Mouse (Mus musculus) MEL (cell line): Measurements from ENCODE around the gene Clpp. TPM values are rescaled to one million over a fixed set of nuclear protein-coding genes. Genes with fewer than 3 reads are reported as not detected.

Experiments used
- DNase-seq: peaks from one replicate; pipeline ENCODE4 v3.0.0; 2011; ENCODE audit warnings: low read depth, low spot score
- H3K27ac ChIP-seq: 2 replicates; pipeline ENCODE4 v1.5.1; 2012; ENCODE audit warnings: low read depth, mild to moderate bottlenecking, control low read depth, low read length, moderate library complexity; ENCODE audit not compliant: control insufficient read depth
- H3K27me3 ChIP-seq, 2 experiments: fragments of 150-350 bp in 1 of 2; sonication (generic) in 1 of 2; 2 replicates each; pipeline ENCODE4 v1.6.1; 2012; ENCODE audit warnings: low read length in 2 of 2, mild to moderate bottlenecking in 2 of 2, improper control_type of control experiment in 1 of 2, moderate library complexity in 1 of 2; ENCODE audit not compliant: insufficient read depth in 2 of 2, control insufficient read depth in 1 of 2
- H3K36me3 ChIP-seq, 2 experiments: 2 replicates each; pipeline ENCODE4 v1.6.1; 2012 to 2014; ENCODE audit warnings: low read length in 2 of 2, improper control_type of control experiment in 1 of 2, inconsistent platforms in 1 of 2, mild to moderate bottlenecking in 1 of 2; ENCODE audit not compliant: insufficient read depth in 2 of 2, control insufficient read depth in 1 of 2
- H3K4me1 ChIP-seq, 2 experiments: fragments of 150-350 bp in 1 of 2; sonication (generic) in 1 of 2; 2 replicates each; pipeline ENCODE4 v1.6.1; 2012; ENCODE audit warnings: low read length in 2 of 2, improper control_type of control experiment in 1 of 2, mild to moderate bottlenecking in 1 of 2; ENCODE audit not compliant: insufficient read depth in 2 of 2, control insufficient read depth in 1 of 2
- H3K4me3 ChIP-seq, 2 experiments: fragments of 150-350 bp in 1 of 2; sonication (generic) in 1 of 2; 2 replicates each; pipeline ENCODE4 v1.5.1; 2012; ENCODE audit warnings: low read depth in 2 of 2, low read length in 2 of 2, mild to moderate bottlenecking in 2 of 2, moderate library complexity in 2 of 2, control low read depth in 1 of 2, improper control_type of control experiment in 1 of 2; ENCODE audit not compliant: control insufficient read depth in 1 of 2, insufficient read depth in 1 of 2
- H3K79me2 ChIP-seq: 2 replicates; pipeline ENCODE4 v1.6.1; 2012; ENCODE audit warnings: mild to moderate bottlenecking, low read length, moderate library complexity; ENCODE audit not compliant: control insufficient read depth, poor library complexity, insufficient read depth
- H3K9ac ChIP-seq: 2 replicates; pipeline ENCODE4 v1.6.1; 2012; ENCODE audit warnings: low read depth, mild to moderate bottlenecking, control low read depth, low read length, moderate library complexity; ENCODE audit not compliant: control insufficient read depth, poor library complexity, severe bottlenecking
- H3K9me3 ChIP-seq: fragments of 150-350 bp; sonication (generic); replicated peaks from 2 replicates; pipeline ENCODE4 v1.6.1; 2012; ENCODE audit warnings: mild to moderate bottlenecking, low read length, improper control_type of control experiment, moderate library complexity; ENCODE audit not compliant: insufficient read depth
- BHLHE40 ChIP-seq: IDR thresholded peaks from 2 replicates; pipeline ENCODE4 v1.6.1; 2012; ENCODE audit warnings: low read depth, mild to moderate bottlenecking, inconsistent platforms, low read length, improper control_type of control experiment, borderline replicate concordance
- CHD1 ChIP-seq: IDR thresholded peaks from 2 replicates; pipeline ENCODE4 v1.6.1; 2012; ENCODE audit warnings: low read depth, mild to moderate bottlenecking, inconsistent platforms, low read length, improper control_type of control experiment
- CHD2 ChIP-seq: IDR thresholded peaks from 2 replicates; pipeline ENCODE4 v1.6.1; 2011; ENCODE audit warnings: low read length, improper control_type of control experiment
- CTCF ChIP-seq, 3 experiments: IDR thresholded peaks in 2 of 3; conservative IDR thresholded peaks in 1 of 3; 2 replicates each; pipeline ENCODE4 v1.5.1; 2011 to 2012; ENCODE audit warnings: low read length in 3 of 3, low read depth in 2 of 3, mild to moderate bottlenecking in 2 of 3, improper control_type of control experiment in 1 of 3, inconsistent platforms in 1 of 3, mixed read lengths in 1 of 3, moderate library complexity in 1 of 3; ENCODE audit not compliant: control insufficient read depth in 1 of 3, insufficient read depth in 1 of 3, poor library complexity in 1 of 3, severe bottlenecking in 1 of 3
- E2F4 ChIP-seq: IDR thresholded peaks from 2 replicates; pipeline ENCODE4 v1.6.1; 2011; ENCODE audit warnings: low read depth, low read length, improper control_type of control experiment, borderline replicate concordance
- EP300 ChIP-seq, 2 experiments: IDR thresholded peaks; 2 replicates each; pipeline ENCODE4 v1.6.1; 2011; ENCODE audit warnings: improper control_type of control experiment in 2 of 2, low read length in 2 of 2, low read depth in 1 of 2, mild to moderate bottlenecking in 1 of 2
- ETS1 ChIP-seq: IDR thresholded peaks from 2 replicates; pipeline ENCODE4 v1.6.1; 2012; ENCODE audit warnings: low read depth, mild to moderate bottlenecking, inconsistent platforms, low read length, improper control_type of control experiment, moderate library complexity
- MAX ChIP-seq: IDR thresholded peaks from 2 replicates; pipeline ENCODE4 v1.6.1; 2011; ENCODE audit warnings: low read length, improper control_type of control experiment
- MAZ ChIP-seq: IDR thresholded peaks from 2 replicates; pipeline ENCODE4 v1.6.1; 2012; ENCODE audit warnings: low read depth, mild to moderate bottlenecking, inconsistent platforms, low read length, improper control_type of control experiment
- MEF2A ChIP-seq: IDR thresholded peaks from 2 replicates; pipeline ENCODE4 v1.6.1; 2014; ENCODE audit warnings: low read depth, mild to moderate bottlenecking, inconsistent platforms, low read length, improper control_type of control experiment; ENCODE audit not compliant: poor library complexity, insufficient replicate concordance, severe bottlenecking; ENCODE audit errors: extremely low read depth
- MYC ChIP-seq: IDR thresholded peaks from 2 replicates; pipeline ENCODE4 v1.6.1; 2011; ENCODE audit warnings: low read depth, mild to moderate bottlenecking, low read length, improper control_type of control experiment, moderate library complexity
- NELFE ChIP-seq: IDR thresholded peaks from 2 replicates; pipeline ENCODE4 v1.6.1; 2011; ENCODE audit warnings: low read depth, low read length, improper control_type of control experiment
- NRF1 ChIP-seq: IDR thresholded peaks from 2 replicates; pipeline ENCODE4 v1.6.1; 2014; ENCODE audit warnings: low read depth, mild to moderate bottlenecking, inconsistent platforms, low read length, improper control_type of control experiment, moderate library complexity; ENCODE audit not compliant: poor library complexity, insufficient read depth, severe bottlenecking
- POLR2AphosphoS2 ChIP-seq: IDR thresholded peaks from 2 replicates; pipeline ENCODE4 v1.6.1; 2011; ENCODE audit warnings: low read length, improper control_type of control experiment
- RAD21 ChIP-seq: IDR thresholded peaks from 2 replicates; pipeline ENCODE4 v1.6.1; 2011; ENCODE audit warnings: mild to moderate bottlenecking, low read depth, low read length, improper control_type of control experiment
- RCOR1 ChIP-seq: IDR thresholded peaks from 2 replicates; pipeline ENCODE4 v1.6.1; 2012; ENCODE audit warnings: low read depth, mild to moderate bottlenecking, inconsistent platforms, low read length, improper control_type of control experiment
- SIN3A ChIP-seq: IDR thresholded peaks from 2 replicates; pipeline ENCODE4 v1.6.1; 2012; ENCODE audit warnings: low read length, improper control_type of control experiment, inconsistent platforms
- TAL1 ChIP-seq: IDR thresholded peaks from 2 replicates; pipeline ENCODE4 v1.6.1; 2012; ENCODE audit warnings: mild to moderate bottlenecking, inconsistent platforms, low read length, moderate library complexity, mixed read lengths
- TBP ChIP-seq: IDR thresholded peaks from 2 replicates; pipeline ENCODE4 v1.8.0; 2011; ENCODE audit warnings: low read depth, low read length, improper control_type of control experiment
- USF1 ChIP-seq: IDR thresholded peaks from 2 replicates; pipeline ENCODE4 v1.6.1; 2014; ENCODE audit warnings: low read depth, mild to moderate bottlenecking, inconsistent platforms, low read length, improper control_type of control experiment, moderate library complexity
- USF2 ChIP-seq, 2 experiments: IDR thresholded peaks; 2 replicates each; pipeline ENCODE4 v1.6.1; 2011 to 2012; ENCODE audit warnings: improper control_type of control experiment in 2 of 2, low read length in 2 of 2, borderline replicate concordance in 1 of 2, inconsistent platforms in 1 of 2, low read depth in 1 of 2, mild to moderate bottlenecking in 1 of 2; ENCODE audit not compliant: insufficient read depth in 1 of 2
- ZC3H11A ChIP-seq: IDR thresholded peaks from 2 replicates; pipeline ENCODE4 v1.6.1; 2012; ENCODE audit warnings: low read depth, mild to moderate bottlenecking, inconsistent platforms, low read length, improper control_type of control experiment
- ZKSCAN1 ChIP-seq: IDR thresholded peaks from 2 replicates; pipeline ENCODE4 v1.6.1; 2012; ENCODE audit warnings: low read depth, mild to moderate bottlenecking, inconsistent platforms, low read length, improper control_type of control experiment, moderate library complexity
- ZMIZ1 ChIP-seq: IDR thresholded peaks from 2 replicates; pipeline ENCODE4 v1.6.1; 2012; ENCODE audit warnings: low read depth, mild to moderate bottlenecking, inconsistent platforms, low read length, improper control_type of control experiment, moderate library complexity
- polyA plus RNA-seq, 2 experiments: library from polyadenylated mRNA; stranded (reverse) in 1 of 2; unstranded in 1 of 2; fragments of >175 nt in 1 of 2; fragments of >200 nt in 1 of 2; gene quantifications; 2 replicates each; pipeline versions ENCODE4 v1.2.1 to v1.2.4; 2012; ENCODE audit warnings: low replicate concordance in 2 of 2, low read depth in 1 of 2; ENCODE audit not compliant: insufficient read length in 2 of 2, insufficient read depth in 1 of 2, missing spikeins in 1 of 2
- total RNA-seq: library from RNA; depleted of rRNA; stranded (reverse); fragments of 300-350 nt; gene quantifications from 2 replicates; pipeline ENCODE4 v1.2.3, GENCODE M21; 2012

Gene Clpp
- total and polyA plus RNA-seq, 3 experiments: 177 to 178 TPM; not detected in 1

DNA sequence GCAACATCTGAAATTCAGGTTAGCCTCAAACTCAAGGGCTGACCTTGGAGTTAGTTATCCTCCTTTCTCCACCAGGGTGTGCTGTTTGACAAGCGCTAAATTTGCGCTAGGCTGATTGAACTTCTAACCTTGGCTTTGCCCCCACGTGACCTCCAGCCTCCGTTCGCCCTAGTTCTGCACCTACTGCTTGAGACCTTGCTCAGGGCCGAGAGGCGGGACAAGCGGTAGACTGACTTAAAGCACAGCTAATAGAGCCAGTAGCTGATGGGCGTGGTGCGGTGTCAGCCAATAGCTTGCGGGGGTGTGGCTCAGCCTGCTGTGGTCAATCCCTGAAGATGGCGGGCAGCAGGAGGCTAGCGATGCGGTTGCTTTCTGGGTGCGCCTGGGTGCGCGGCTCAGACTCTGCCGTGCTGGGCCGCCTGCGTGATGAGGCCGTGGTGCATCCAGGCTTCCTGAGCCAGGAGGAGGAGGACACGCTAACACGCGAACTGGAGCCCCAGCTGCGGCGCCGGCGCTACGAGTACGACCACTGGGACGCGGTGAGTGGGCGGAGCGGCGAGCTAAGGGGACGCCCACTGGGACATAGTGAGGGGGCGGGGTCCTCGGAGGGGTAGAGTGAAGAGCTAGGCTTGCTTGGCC lies 7.0 kb downstream of the Clpp start, which contains the start of gene Alkbh7 (continued):
- TF ChIP-seq TBP (0 out of 2 replicates have a peak, but pooled peaks have one; percentile 10), CHD1 (no peak), NRF1 (peak; percentile 36; the same call in 1 of the 2 replicates), ZKSCAN1 (no peak; the same call in 1 of the 2 replicates), CHD2 (peak; percentile 71), MEF2A (no peak), EP300 (IDR thresholded peaks at IDR 0.05; ENCODE audit: low read depth in 1 of 2, low read length in 2 of 2) (no peak), E2F4 (no peak), RAD21 (peak; percentile 89), USF1 (peak; percentile 100), CTCF (IDR thresholded peaks at IDR 0.05 in 2 of 3, conservative IDR thresholded peaks at IDR 0.05 in 1 of 3; ENCODE audit: control insufficient read depth in 1 of 3, insufficient read depth in 1 of 3, low read depth in 2 of 3, low read length in 3 of 3, poor library complexity in 1 of 3, severe bottlenecking in 1 of 3) (peak; percentile 51 to 88 (median 79)), ZMIZ1 (peak; percentile 85), ZC3H11A (peak; percentile 72), POLR2AphosphoS2 (peak; percentile 96), BHLHE40 (peak; percentile 72; the same call in 1 of the 2 replicates)

- Histone ChIP-seq H3K27ac (no peak overlapping the region), H3K27me3 (no peaks in the 10 kb centered on the region), H3K4me1 (peaks cover 3 to 24% of the 10 kb centered on the region in 2 experiments; a peak in 3 of 4 replicates), H3K9ac (no peak overlapping the region), H3K4me3 (no peak overlapping the region), H3K36me3 (peaks cover 2 to 12% of the 10 kb centered on the region in 2 experiments; a peak in 3 of 4 replicates), H3K9me3 (no peaks in the 10 kb centered on the region), H3K79me2 (no peaks in the 10 kb centered on the region)
- TF ChIP-seq POLR2AphosphoS2 (no peak), MAX (no peak), NELFE (no peak), MAZ (no peak), EP300 (IDR thresholded peaks at IDR 0.05; ENCODE audit: low read depth in 1 of 2, low read length in 2 of 2) (no peak), USF2 (IDR thresholded peaks at IDR 0.05; ENCODE audit: borderline replicate concordance in 1 of 2, insufficient read depth in 1 of 2, low read depth in 1 of 2, low read length in 2 of 2) (no peak), ZMIZ1 (no peak), TAL1 (no peak), MYC (no peak), ETS1 (no peak), SIN3A (no peak), CTCF (IDR thresholded peaks at IDR 0.05 in 2 of 3, conservative IDR thresholded peaks at IDR 0.05 in 1 of 3; ENCODE audit: control insufficient read depth in 1 of 3, insufficient read depth in 1 of 3, low read depth in 2 of 3, low read length in 3 of 3, poor library complexity in 1 of 3, severe bottlenecking in 1 of 3) (no peak), RCOR1 (no peak)
- DNase-seq: no peak
These were observed 9.3 kb downstream of the Clpp start for GRCm38 (mm10) chr17:56999414-56999813.
